Mouse (Mus musculus) embryonic facial prominence, embryonic 12.5 days (tissue): ENCODE measurements around the gene Ephb3. TPM values are rescaled to one million over a fixed set of nuclear protein-coding genes. Genes with fewer than 3 reads are reported as not detected.

ENCODE experiments used
- ATAC-seq: fragments of 200-750 bp; cut with Nextera tagmentation; 2 replicates; pipeline ENCODE4 v1.8.0; 2017; ENCODE audit not compliant: insufficient number of reproducible peaks, insufficient read depth, low FRiP score, low TSS enrichment
- H3K27ac ChIP-seq: fragments of 300-500 bp; sonication (generic); 2 replicates; pipeline ENCODE4 v1.5.1; 2016; ENCODE audit warnings: mild to moderate bottlenecking
- H3K27me3 ChIP-seq: fragments of 300-500 bp; sonication (generic); 2 replicates; pipeline ENCODE4 v1.6.1; 2016; ENCODE audit warnings: mild to moderate bottlenecking, moderate library complexity
- H3K36me3 ChIP-seq: fragments of 300-500 bp; sonication (generic); 2 replicates; pipeline ENCODE4 v1.6.1; 2016; ENCODE audit warnings: mild to moderate bottlenecking
- H3K4me1 ChIP-seq: fragments of 300-500 bp; sonication (generic); 2 replicates; pipeline ENCODE4 v1.6.1; 2016
- H3K4me2 ChIP-seq: fragments of 300-500 bp; sonication (generic); replicated peaks from 2 replicates; pipeline ENCODE4 v1.6.1; 2016; ENCODE audit warnings: mild to moderate bottlenecking, moderate library complexity
- H3K4me3 ChIP-seq: fragments of 300-500 bp; sonication (generic); 2 replicates; pipeline ENCODE4 v1.5.1; 2016; ENCODE audit warnings: mild to moderate bottlenecking
- H3K9ac ChIP-seq: fragments of 300-500 bp; sonication (generic); 2 replicates; pipeline ENCODE4 v1.6.1; 2016; ENCODE audit warnings: mild to moderate bottlenecking, moderate library complexity
- H3K9me3 ChIP-seq: fragments of 300-500 bp; sonication (generic); 2 replicates; pipeline ENCODE4 v1.6.1; 2016; ENCODE audit warnings: mild to moderate bottlenecking, moderate library complexity
- WGBS: fragments of 180-500 bp; shearing (Covaris S2); methylation state at CpG from one replicate; pipeline ENCODE4 v1.1.7; 2016; 5-methylcytosine and 5-hydroxymethylcytosine counted together
- microRNA-seq: library from miRNA; unstranded; fragments of <30 nt; microRNA quantifications from one replicate; pipeline ENCODE4, GENCODE M21; 2017
- polyA plus RNA-seq: library from polyadenylated mRNA; unstranded; fragments of >200 nt; fragmentation: Nextera tagmentation; extraction: Ambion mirVana; gene quantifications from 2 replicates; pipeline ENCODE4 v1.2.1, GENCODE M21; 2016

The Ephb3 gene
- polyA plus RNA-seq, 1 experiment from 2014 or later: 79.7 TPM

- Histone ChIP-seq H3K27me3 (no peaks in the 10 kb centered on the region), H3K9ac (peak overlapping the region; percentile 39), H3K4me3 (peak overlapping the region; percentile 37), H3K4me1 (peaks cover 50% of the 10 kb centered on the region), H3K9me3 (no peaks in the 10 kb centered on the region), H3K4me2 (peak overlapping the region; percentile 70), H3K27ac (peak overlapping the region; percentile 1; the same call in 1 of the 2 replicates), H3K36me3 (no peaks in the 10 kb centered on the region)
- ATAC-seq: no peak
- 2% methylated on average over 39 of the region's 39 CpGs for WGBS
Measured at GRCm38 (mm10) chr16:21248713-21249531, 44.4 kb downstream of the Ephb3 start.

GRCm38 (mm10) chr16:21252401-21252955 lies 47.9 kb downstream of the Ephb3 start:
- Histone ChIP-seq H3K4me2 (no peak overlapping the region), H3K4me1 (peaks cover 26% of the 10 kb centered on the region), H3K36me3 (no peaks in the 10 kb centered on the region), H3K9ac (no peak overlapping the region), H3K27me3 (no peaks in the 10 kb centered on the region), H3K9me3 (no peaks in the 10 kb centered on the region), H3K27ac (no peak overlapping the region), H3K4me3 (no peak overlapping the region)
- 54% methylated on average over 11 of the region's 11 CpGs for WGBS
- ATAC-seq: no peak

GRCm38 (mm10) chr16:21255574-21256304 lies 51.2 kb downstream of the Ephb3 start:
- H3K9ac ChIP-seq: no peak overlapping the region
- H3K4me3 ChIP-seq: no peak overlapping the region
- 81% methylated on average over 11 of the region's 11 CpGs for WGBS
- H3K9me3 ChIP-seq: no peaks in the 10 kb centered on the region
- no peak for ATAC-seq
- H3K4me1 ChIP-seq: peaks cover 7% of the 10 kb centered on the region; the same call in 1 of the 2 replicates
- H3K27me3 ChIP-seq: no peaks in the 10 kb centered on the region
- no peak overlapping the region for H3K27ac ChIP-seq
- H3K4me2 ChIP-seq: no peak overlapping the region
- no peaks in the 10 kb centered on the region for H3K36me3 ChIP-seq

GRCm38 (mm10) chr16:21256514-21257305 lies 52.2 kb downstream of the Ephb3 start:
- peaks cover 7% of the 10 kb centered on the region; the same call in 1 of the 2 replicates for H3K4me1 ChIP-seq
- H3K9me3 ChIP-seq: no peaks in the 10 kb centered on the region
- WGBS: 86% methylated on average over 12 of the region's 12 CpGs
- no peaks in the 10 kb centered on the region for H3K36me3 ChIP-seq
- ATAC-seq: no peak
- H3K9ac ChIP-seq: no peak overlapping the region
- H3K27ac ChIP-seq: no peak overlapping the region
- H3K4me2 ChIP-seq: no peak overlapping the region
- no peak overlapping the region for H3K4me3 ChIP-seq
- H3K27me3 ChIP-seq: no peaks in the 10 kb centered on the region

GRCm38 (mm10) chr16:21265417-21265816 lies 60.9 kb downstream of the Ephb3 start:
- Histone ChIP-seq H3K4me2 (no peak overlapping the region), H3K27me3 (no peaks in the 10 kb centered on the region), H3K4me1 (peaks cover 6% of the 10 kb centered on the region; the same call in 1 of the 2 replicates), H3K27ac (no peak overlapping the region), H3K36me3 (no peaks in the 10 kb centered on the region), H3K4me3 (no peak overlapping the region), H3K9ac (no peak overlapping the region), H3K9me3 (no peaks in the 10 kb centered on the region)
- WGBS: 89% methylated on average over 7 of the region's 7 CpGs
- ATAC-seq: no peak

GRCm38 (mm10) chr16:21269775-21270174 lies 65.2 kb downstream of the Ephb3 start:
- no peaks in the 10 kb centered on the region for H3K36me3 ChIP-seq
- no peak overlapping the region for H3K9ac ChIP-seq
- ATAC-seq: no peak
- whole genome bisulfite sequencing: 50% methylated on average over 8 of the region's 8 CpGs
- H3K4me2 ChIP-seq: no peak overlapping the region
- H3K27me3 ChIP-seq: no peaks in the 10 kb centered on the region
- peaks cover 40% of the 10 kb centered on the region for H3K4me1 ChIP-seq
- H3K4me3 ChIP-seq: no peak overlapping the region
- no peak overlapping the region for H3K27ac ChIP-seq
- H3K9me3 ChIP-seq: no peaks in the 10 kb centered on the region

- no peak overlapping the region for H3K9ac ChIP-seq
- H3K36me3 ChIP-seq: no peaks in the 10 kb centered on the region
- H3K9me3 ChIP-seq: 0 out of 2 replicates have a peak, but pooled peaks cover 5% of the 10 kb centered on the region
- no peaks in the 10 kb centered on the region for H3K27me3 ChIP-seq
- H3K27ac ChIP-seq: peak overlapping the region; percentile 50; the same call in 1 of the 2 replicates
- peak; percentile 12; the same call in 1 of the 2 replicates for ATAC-seq
- no peak overlapping the region for H3K4me2 ChIP-seq
- 45% methylated on average over 6 of the region's 6 CpGs for WGBS
- peaks cover 45% of the 10 kb centered on the region for H3K4me1 ChIP-seq
- no peak overlapping the region for H3K4me3 ChIP-seq
Measured at GRCm38 (mm10) chr16:21271773-21272247, 67.3 kb downstream of the Ephb3 start.

- 55% methylated on average over 4 of the region's 4 CpGs for whole genome bisulfite sequencing
- H3K36me3 ChIP-seq: no peaks in the 10 kb centered on the region
- 0 out of 2 replicates have a peak overlapping the region, but pooled peaks have one; percentile 5 for H3K9ac ChIP-seq
- H3K27ac ChIP-seq: 0 out of 2 replicates have a peak overlapping the region, but pooled peaks have one; percentile 30
- no peaks in the 10 kb centered on the region for H3K27me3 ChIP-seq
- H3K4me3 ChIP-seq: no peak overlapping the region
- peaks cover 45% of the 10 kb centered on the region for H3K4me1 ChIP-seq
- 0 out of 2 replicates have a peak, but pooled peaks cover 5% of the 10 kb centered on the region for H3K9me3 ChIP-seq
- no peak overlapping the region for H3K4me2 ChIP-seq
- ATAC-seq: no peak
Measured at GRCm38 (mm10) chr16:21272748-21273147, 68.2 kb downstream of the Ephb3 start.

Small RNAs within 50 kb of the gene (microRNA-seq; reads per million reads assigned to microRNA genes)
- not detected for gene Mir7680

Other genes starting within 250 kb of the Ephb3 start
- gene Teddm3, start 50.8 kb upstream of the Ephb3 start, polyA plus RNA-seq: not detected in 2 replicates
- 16.7 and 19.7 TPM in 2 replicates for gene Vps8, start 218.4 kb downstream of the Ephb3 start, polyA plus RNA-seq